Mouse (Mus musculus) E14TG2a.4 (cell line): Measurements from ENCODE around the gene Zc3h4.

ENCODE experiments used
- CTCF ChIP-seq: conservative IDR thresholded peaks from 2 replicates; pipeline ENCODE4 v1.5.1; 2014; ENCODE audit warnings: low read length
- NANOG ChIP-seq: IDR thresholded peaks from 2 replicates; pipeline ENCODE4 v1.6.1; 2014; ENCODE audit warnings: borderline replicate concordance, low read length, mixed read lengths
- POU5F1 ChIP-seq: IDR thresholded peaks from 2 replicates; pipeline ENCODE4 v1.6.1; 2014; ENCODE audit warnings: low read length, borderline replicate concordance

GRCm38 (mm10) chr7:16465568-16465967 lies 64.9 kb downstream of the Zc3h4 start:
- TF ChIP-seq CTCF (no peak), NANOG (no peak), POU5F1 (no peak)
